Mouse (Mus musculus) MEL (cell line): ENCODE measurements around the gene Mycbp2.

Experiments
- BHLHE40 ChIP-seq: IDR thresholded peaks from 2 replicates; pipeline ENCODE4 v1.6.1; 2012; ENCODE audit warnings: low read depth, mild to moderate bottlenecking, inconsistent platforms, low read length, improper control_type of control experiment, borderline replicate concordance
- CTCF ChIP-seq, 3 experiments: IDR thresholded peaks in 2 of 3; conservative IDR thresholded peaks in 1 of 3; 2 replicates each; pipeline ENCODE4 v1.5.1; 2011 to 2012; ENCODE audit warnings: low read length in 3 of 3, low read depth in 2 of 3, mild to moderate bottlenecking in 2 of 3, improper control_type of control experiment in 1 of 3, inconsistent platforms in 1 of 3, mixed read lengths in 1 of 3, moderate library complexity in 1 of 3; ENCODE audit not compliant: control insufficient read depth in 1 of 3, insufficient read depth in 1 of 3, poor library complexity in 1 of 3, severe bottlenecking in 1 of 3
- MAZ ChIP-seq: IDR thresholded peaks from 2 replicates; pipeline ENCODE4 v1.6.1; 2012; ENCODE audit warnings: low read depth, mild to moderate bottlenecking, inconsistent platforms, low read length, improper control_type of control experiment
- MXI1 ChIP-seq: IDR thresholded peaks from 2 replicates; pipeline ENCODE4 v1.6.1; 2011; ENCODE audit warnings: mild to moderate bottlenecking, low read depth, low read length, improper control_type of control experiment
- TBP ChIP-seq: IDR thresholded peaks from 2 replicates; pipeline ENCODE4 v1.8.0; 2011; ENCODE audit warnings: low read depth, low read length, improper control_type of control experiment

GRCm38 (mm10) chr14:103093236-103093635 lies 253.4 kb downstream of the Mycbp2 start:
- TF ChIP-seq MAZ (no peak), CTCF (IDR thresholded peaks at IDR 0.05 in 2 of 3, conservative IDR thresholded peaks at IDR 0.05 in 1 of 3; ENCODE audit: control insufficient read depth in 1 of 3, insufficient read depth in 1 of 3, low read depth in 2 of 3, low read length in 3 of 3, poor library complexity in 1 of 3, severe bottlenecking in 1 of 3) (no peak), MXI1 (no peak), TBP (no peak), BHLHE40 (no peak)
